ENCODE assay signal across 10 mouse cellular contexts in genomic region chr16:92653816-92654215, GRCm38 (mm10).
A peak's percentile ranks its signal among the peaks of the same experiment; 100 is the strongest.
DNase-seq lines count a peak whose midpoint lies in the region; ATAC-seq and TF ChIP-seq lines count a peak whose summit lies in the region.
"Had no signal": no experiment of that assay in that cellular context is flagged by ENCODE, and none has a peak within 500 bp of the region (broad histone marks: within the 10 kb centered on the region; RNA-seq: fewer than 3 reads in every experiment).

No protein-coding gene starts in this region.

- H3K27me3 ChIP-seq in lung, postnatal 0 days (replicated peaks; ENCODE audit: insufficient read depth, low read length): no peaks in the 10 kb centered on the region
- H3K27me3 ChIP-seq in limb, embryonic 14.5 days (ENCODE audit: control insufficient read depth, insufficient read depth, low read length): no peaks in the 10 kb centered on the region
- H3K27me3 ChIP-seq in midbrain, embryonic 16.5 days (ENCODE audit: control insufficient read depth, insufficient read depth, low read depth, low read length): no peaks in the 10 kb centered on the region

- no peaks in the 10 kb centered on the region for H3K9me3 ChIP-seq in lung, postnatal 0 days (ENCODE audit: low read length)
- no peaks in the 10 kb centered on the region for H3K9me3 ChIP-seq in limb, embryonic 14.5 days (ENCODE audit: control insufficient read depth, low read length)
- H3K9me3 ChIP-seq in midbrain, embryonic 16.5 days (replicated peaks; ENCODE audit: control insufficient read depth, low read length, poor library complexity, severe bottlenecking): no peaks in the 10 kb centered on the region

- no peak overlapping the region for H3K27ac ChIP-seq in lung, postnatal 0 days (ENCODE audit: low read length)
- H3K27ac ChIP-seq in limb, embryonic 14.5 days (replicated peaks; ENCODE audit: low read depth, low read length): no peak overlapping the region
- no peak overlapping the region for H3K27ac ChIP-seq in midbrain, embryonic 16.5 days (ENCODE audit: low read length)
- H3K27ac ChIP-seq: heart, adult 2 months had no signal

- no peak for TF ChIP-seq POLR2A in limb, embryonic 14.5 days (IDR thresholded peaks at IDR 0.05; ENCODE audit: borderline replicate concordance, extremely low read depth, insufficient read depth, insufficient read length)

- H3K4me1 ChIP-seq in lung, postnatal 0 days (ENCODE audit: insufficient read depth, low read depth, low read length): peaks cover 5% of the 10 kb centered on the region; the same call in 1 of the 2 replicates
- peaks cover 25% of the 10 kb centered on the region for H3K4me1 ChIP-seq in limb, embryonic 14.5 days (ENCODE audit: control insufficient read depth, insufficient read depth, low read length)
- H3K4me1 ChIP-seq in midbrain, embryonic 16.5 days (ENCODE audit: control insufficient read depth, insufficient read depth, low read length): no peaks in the 10 kb centered on the region

- H3K9ac ChIP-seq in lung, postnatal 0 days (replicated peaks; ENCODE audit: low read depth): no peak overlapping the region
- no peak overlapping the region for H3K9ac ChIP-seq in limb, embryonic 14.5 days (ENCODE audit: low read depth, low read length, severe bottlenecking)
- no peak overlapping the region for H3K9ac ChIP-seq in midbrain, embryonic 16.5 days (ENCODE audit: low read depth, low read length)

- H3K36me3 ChIP-seq in lung, postnatal 0 days (ENCODE audit: insufficient read depth, low read length): no peaks in the 10 kb centered on the region
- no peaks in the 10 kb centered on the region for H3K36me3 ChIP-seq in limb, embryonic 14.5 days (ENCODE audit: control insufficient read depth, insufficient read depth, low read length)
- H3K36me3 ChIP-seq in midbrain, embryonic 16.5 days (ENCODE audit: control insufficient read depth, insufficient read depth, low read length): no peaks in the 10 kb centered on the region

- TF ChIP-seq CTCF in lung, postnatal 0 days (IDR thresholded peaks at IDR 0.05): no peak

- no peak overlapping the region for H3K4me2 ChIP-seq in lung, postnatal 0 days (replicated peaks; ENCODE audit: low read depth, low read length)
- no peak overlapping the region for H3K4me2 ChIP-seq in limb, embryonic 14.5 days (replicated peaks; ENCODE audit: low read depth, low read length, severe bottlenecking)
- H3K4me2 ChIP-seq in midbrain, embryonic 16.5 days (ENCODE audit: low read length): no peak overlapping the region

- TF ChIP-seq EP300 in lung, postnatal 0 days (IDR thresholded peaks at IDR 0.05): no peak

- ATAC-seq in lung, postnatal 0 days: peak; percentile 43; the same call in 1 of the 2 replicates
- ATAC-seq in common myeloid progenitor, adult 5-6 weeks (replicated peaks; ENCODE audit: low read depth, poor library complexity, severe bottlenecking): 0 out of 2 replicates have a peak, but pooled peaks have one; percentile 33
- peak; percentile 75 for ATAC-seq in limb, embryonic 14.5 days (ENCODE audit: low FRiP score, low read depth)
- ATAC-seq in midbrain, embryonic 16.5 days: no peak

- peak; percentile 41 for DNase-seq in lung, postnatal 0 days (ENCODE audit: low spot score)
- DNase-seq in lung, postnatal 14 days: no peak
- peak; percentile 67 for DNase-seq in limb, embryonic 14.5 days (ENCODE audit: low spot score)
- DNase-seq in thymus, postnatal 36 days: no peak
- no peak for DNase-seq in cerebellum, postnatal 25 days
- DNase-seq: heart, adult 2 months; right cerebral cortex, postnatal 14 days had no signal

- H3K4me3 ChIP-seq in lung, postnatal 0 days (ENCODE audit: low read depth, low read length): no peak overlapping the region
- no peak overlapping the region for H3K4me3 ChIP-seq in limb, embryonic 14.5 days (replicated peaks; ENCODE audit: low read length)
- no peak overlapping the region for H3K4me3 ChIP-seq in midbrain, embryonic 16.5 days (ENCODE audit: low read depth, low read length)
- H3K4me3 ChIP-seq: erythroblast, embryonic 14.5 days; heart, adult 2 months had no signal

- WGBS in lung, postnatal 0 days: 45% methylated on average over 5 of the region's 5 CpGs
- 45% methylated on average over 5 of the region's 5 CpGs for WGBS in limb, embryonic 14.5 days
- WGBS in midbrain, embryonic 16.5 days: 65% methylated on average over 5 of the region's 5 CpGs

Comparison
In these comparisons a context has a peak if more than half of its experiments do, and no peak if none do; other contexts are left out.
1. DNase-seq: peak in lung, postnatal 0 days (single experiment) and limb, embryonic 14.5 days (single experiment); none in lung, postnatal 14 days (single experiment), thymus, postnatal 36 days (0 of 2) and cerebellum, postnatal 25 days (0 of 2).